Mouse (Mus musculus) heart, embryonic 10.5 days (tissue): ENCODE data around the gene Gm11127. TPM values are rescaled to one million over a fixed set of nuclear protein-coding genes. Genes with fewer than 3 reads are reported as not detected.

ENCODE experiments used
- DNase-seq: peaks from one replicate; pipeline ENCODE4 v3.0.0-alpha.2; 2017; ENCODE audit warnings: low spot score
- H3K27ac ChIP-seq: fragments of 300-500 bp; sonication (generic); 2 replicates; pipeline ENCODE4 v1.5.1; 2016; ENCODE audit warnings: mild to moderate bottlenecking
- H3K27me3 ChIP-seq: fragments of 300-500 bp; sonication (generic); 2 replicates; pipeline ENCODE4 v1.6.1; 2016; ENCODE audit warnings: mild to moderate bottlenecking; ENCODE audit not compliant: poor library complexity, insufficient read depth, severe bottlenecking
- H3K36me3 ChIP-seq: fragments of 300-500 bp; sonication (generic); 2 replicates; pipeline ENCODE4 v1.6.1; 2016; ENCODE audit warnings: mild to moderate bottlenecking, moderate library complexity
- H3K4me1 ChIP-seq: fragments of 300-500 bp; sonication (generic); 2 replicates; pipeline ENCODE4 v1.6.1; 2016; ENCODE audit warnings: mild to moderate bottlenecking
- H3K4me3 ChIP-seq: fragments of 300-500 bp; sonication (generic); 2 replicates; pipeline ENCODE4 v1.5.1; 2016; ENCODE audit warnings: mild to moderate bottlenecking, moderate library complexity
- H3K9me3 ChIP-seq: fragments of 300-500 bp; sonication (generic); 2 replicates; pipeline ENCODE4 v1.6.1; 2016; ENCODE audit warnings: mild to moderate bottlenecking, moderate library complexity
- WGBS: fragments of 180-500 bp; shearing (Covaris S2); methylation state at CpG from one replicate; pipeline ENCODE4 v1.1.7; 2016; 5-methylcytosine and 5-hydroxymethylcytosine counted together
- polyA plus RNA-seq: library from polyadenylated mRNA; unstranded; fragments of >200 nt; fragmentation: Nextera tagmentation; extraction: Ambion mirVana; gene quantifications from 2 replicates; pipeline ENCODE4 v1.2.1, GENCODE M21; 2016

Gene Gm11127
- polyA plus RNA-seq, 1 experiment from 2014 or later: not detected

DNA sequence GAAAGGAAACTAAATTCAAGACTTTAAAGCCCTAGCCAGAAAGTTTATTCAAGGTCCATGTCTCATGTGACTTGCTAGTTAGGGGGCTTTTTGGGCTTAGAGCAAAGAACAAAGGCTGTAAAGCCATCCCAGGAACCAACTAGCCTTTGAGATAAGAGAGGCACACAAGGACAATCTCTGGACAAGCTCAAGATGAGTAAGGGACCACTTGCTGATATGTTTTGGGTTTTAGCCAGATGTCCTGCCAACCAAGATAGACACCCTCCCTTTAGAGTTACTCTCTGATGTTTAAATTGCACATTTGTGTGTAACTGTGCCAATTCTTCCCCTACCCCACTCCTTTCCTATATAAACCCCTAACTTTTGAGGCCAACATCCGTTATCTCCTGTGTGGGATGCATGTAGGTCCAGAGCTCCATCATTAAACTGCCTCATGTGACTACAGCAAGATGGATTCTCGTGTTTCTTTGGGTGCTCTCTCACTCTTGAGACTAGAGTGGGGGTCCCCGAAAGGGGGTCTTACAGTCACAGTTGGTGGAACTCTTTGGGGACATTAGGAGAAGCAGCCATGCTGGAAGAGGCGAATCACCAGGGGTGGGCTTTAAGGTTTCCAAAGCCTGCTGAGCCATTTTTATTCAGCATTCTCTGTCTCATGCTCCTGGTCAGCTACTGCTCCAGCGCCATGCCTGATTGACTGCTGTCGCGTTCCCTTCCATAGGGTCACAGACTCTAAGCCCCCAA is 29.1 kb downstream of the Gm11127 start:
- Histone ChIP-seq H3K9me3 (no peaks in the 10 kb centered on the region), H3K27me3 (peaks cover 13% of the 10 kb centered on the region), H3K4me3 (no peak overlapping the region), H3K4me1 (peaks cover 16% of the 10 kb centered on the region; the same call in 1 of the 2 replicates), H3K36me3 (no peaks in the 10 kb centered on the region), H3K27ac (no peak overlapping the region)
- no peak for DNase-seq
- WGBS: 86% methylated on average over 7 of the region's 7 CpGs

DNA sequence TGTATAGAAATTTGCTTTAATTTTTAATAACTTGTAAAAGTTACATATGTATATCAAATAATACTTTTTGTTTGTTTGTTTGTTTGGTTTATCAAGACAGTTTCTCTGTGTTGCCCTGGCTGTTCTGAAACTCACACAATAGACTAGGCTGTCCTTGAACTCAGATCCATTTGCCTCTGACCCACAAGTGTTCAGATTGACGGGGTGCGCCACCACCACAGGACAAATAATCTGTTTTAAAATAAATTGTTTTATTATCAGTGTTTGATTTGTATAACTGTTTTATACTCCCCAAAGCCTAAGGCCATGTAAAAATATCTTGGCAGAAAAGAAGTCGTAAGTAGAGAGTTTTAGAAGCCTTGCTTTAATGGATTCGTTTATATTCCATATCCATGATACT is 30.5 kb downstream of the Gm11127 start:
- H3K4me1 ChIP-seq: peaks cover 21% of the 10 kb centered on the region; the same call in 1 of the 2 replicates
- 93% methylated on average over 4 of the region's 4 CpGs for WGBS

DNA sequence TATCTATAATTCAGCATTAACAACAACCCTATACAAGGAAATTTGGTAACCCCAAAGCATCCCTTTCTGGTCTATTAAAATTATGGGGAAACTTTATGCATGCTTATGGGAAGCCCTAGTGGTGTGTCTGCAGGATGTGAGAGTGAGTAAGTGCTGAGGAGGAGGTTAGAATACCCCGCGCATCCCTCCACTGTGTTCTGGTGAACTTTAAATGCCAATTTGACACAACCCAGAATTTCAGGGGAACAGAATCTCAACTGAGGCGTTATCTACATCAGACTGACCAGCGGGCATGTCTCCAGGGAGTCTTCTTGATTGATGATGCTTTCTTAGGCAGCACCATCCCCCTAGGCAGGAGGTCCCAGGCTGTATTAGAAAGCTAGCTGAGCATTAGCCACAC is 32.3 kb downstream of the Gm11127 start:
- 52% methylated on average over 4 of the region's 4 CpGs for WGBS
- no peak overlapping the region for H3K27ac ChIP-seq
- H3K27me3 ChIP-seq: no peaks in the 10 kb centered on the region
- DNase-seq: no peak
- peaks cover 15% of the 10 kb centered on the region; the same call in 1 of the 2 replicates for H3K4me1 ChIP-seq
- H3K36me3 ChIP-seq: no peaks in the 10 kb centered on the region
- no peaks in the 10 kb centered on the region for H3K9me3 ChIP-seq
- no peak overlapping the region for H3K4me3 ChIP-seq

More for the DNA sequence above, 30.5 kb downstream of the Gm11127 start:
- DNase-seq: no peak
- peaks cover 12% of the 10 kb centered on the region for H3K27me3 ChIP-seq
- no peak overlapping the region for H3K27ac ChIP-seq
- H3K9me3 ChIP-seq: no peaks in the 10 kb centered on the region
- no peaks in the 10 kb centered on the region for H3K36me3 ChIP-seq
- H3K4me3 ChIP-seq: no peak overlapping the region

DNA sequence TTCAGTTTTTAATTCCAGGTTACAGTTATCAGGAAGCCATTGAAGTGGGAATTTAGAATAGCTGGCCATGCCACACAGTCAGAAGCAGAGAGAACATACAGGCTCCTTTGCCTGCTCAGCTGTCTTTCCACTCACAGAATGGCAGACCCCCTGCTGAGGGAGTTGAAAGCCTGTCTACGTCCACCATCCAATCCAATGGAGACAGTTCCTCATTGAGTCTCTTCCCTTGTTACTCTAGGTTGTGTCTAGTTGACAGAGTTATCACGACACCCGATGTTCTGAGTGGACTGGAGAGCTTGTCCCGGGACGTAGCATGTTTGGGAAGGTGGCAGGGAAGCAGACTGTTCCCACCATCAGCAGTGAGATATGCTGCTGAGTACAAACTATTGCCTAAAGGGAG is 33.0 kb downstream of the Gm11127 start:
- DNase-seq: no peak
- Histone ChIP-seq H3K9me3 (no peaks in the 10 kb centered on the region), H3K27ac (no peak overlapping the region), H3K4me3 (no peak overlapping the region), H3K36me3 (no peaks in the 10 kb centered on the region), H3K4me1 (peaks cover 20% of the 10 kb centered on the region), H3K27me3 (no peaks in the 10 kb centered on the region)
- WGBS: 53% methylated on average over 5 of the region's 5 CpGs

DNA sequence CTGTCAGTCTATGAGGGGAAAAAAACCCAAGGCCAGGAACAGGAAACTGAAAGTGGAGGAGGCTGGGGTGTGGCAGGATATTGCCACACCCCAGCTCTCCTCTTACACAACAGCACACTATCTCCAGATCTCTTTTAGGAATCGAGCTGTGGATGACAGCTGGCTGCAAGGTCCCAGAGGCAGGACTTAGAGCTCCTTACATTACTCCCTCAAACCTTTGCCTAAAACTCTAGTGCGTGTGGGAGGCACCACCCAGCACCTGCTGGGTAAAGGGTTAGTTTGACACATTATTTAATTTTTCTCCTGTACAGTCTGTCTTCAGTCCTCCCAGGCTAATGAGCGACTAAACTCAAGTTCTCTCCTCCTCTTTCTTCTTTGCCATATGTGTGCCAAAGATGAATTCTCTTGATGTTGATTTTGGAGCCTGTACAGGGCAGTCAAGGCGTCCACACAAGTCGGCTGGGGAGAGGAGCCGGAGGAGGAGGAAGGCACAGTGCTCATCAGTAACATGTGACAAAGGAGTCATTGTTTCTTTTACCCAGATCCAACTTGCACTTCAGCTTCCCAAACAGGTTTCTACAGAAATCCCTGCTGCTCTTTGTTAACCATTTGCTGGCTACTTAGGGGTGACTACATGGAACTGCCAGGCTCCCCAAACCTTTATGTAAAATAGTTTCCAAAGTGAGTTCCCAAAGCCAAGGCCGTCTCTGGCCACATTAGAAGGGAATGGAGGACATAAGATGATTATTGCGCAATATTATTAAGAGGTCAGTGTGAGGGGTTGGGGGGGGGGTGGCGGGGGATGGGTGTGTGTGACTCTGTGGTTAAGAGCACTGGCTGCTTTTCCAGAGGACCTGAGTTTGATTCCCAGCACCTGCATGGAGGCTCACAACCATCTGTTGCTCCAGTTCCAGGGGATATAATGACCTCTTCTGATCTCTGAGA is 34.2 kb downstream of the Gm11127 start:
- Histone ChIP-seq H3K4me3 (no peak overlapping the region), H3K36me3 (no peaks in the 10 kb centered on the region), H3K27me3 (no peaks in the 10 kb centered on the region), H3K27ac (no peak overlapping the region), H3K4me1 (peaks cover 25% of the 10 kb centered on the region), H3K9me3 (no peaks in the 10 kb centered on the region)
- WGBS: 57% methylated on average over 9 of the region's 9 CpGs
- DNase-seq: no peak

DNA sequence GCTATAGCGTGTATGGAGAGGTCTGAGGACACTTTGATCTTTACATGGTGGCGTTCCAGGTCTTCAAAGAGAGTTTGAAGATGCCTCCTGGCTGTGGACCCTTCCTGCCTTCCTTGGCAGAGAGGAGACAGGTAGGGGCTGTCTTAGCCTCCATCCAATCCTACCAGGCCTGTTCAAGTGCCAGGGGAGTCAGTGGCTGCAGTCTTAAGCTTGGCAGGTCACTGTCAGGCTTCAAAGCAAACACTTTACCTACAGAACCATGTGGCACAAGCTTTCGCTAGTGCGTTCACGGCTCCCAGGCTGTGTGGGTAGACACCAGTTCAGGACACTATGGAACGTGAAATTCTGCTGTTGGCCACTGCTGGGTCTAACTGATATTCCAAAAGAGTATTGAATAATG is 35.2 kb downstream of the Gm11127 start:
- Histone ChIP-seq H3K9me3 (no peaks in the 10 kb centered on the region), H3K27ac (no peak overlapping the region), H3K4me3 (no peak overlapping the region), H3K27me3 (no peaks in the 10 kb centered on the region), H3K36me3 (no peaks in the 10 kb centered on the region), H3K4me1 (peaks cover 25% of the 10 kb centered on the region)
- 88% methylated on average over 6 of the region's 6 CpGs for WGBS
- no peak for DNase-seq

DNA sequence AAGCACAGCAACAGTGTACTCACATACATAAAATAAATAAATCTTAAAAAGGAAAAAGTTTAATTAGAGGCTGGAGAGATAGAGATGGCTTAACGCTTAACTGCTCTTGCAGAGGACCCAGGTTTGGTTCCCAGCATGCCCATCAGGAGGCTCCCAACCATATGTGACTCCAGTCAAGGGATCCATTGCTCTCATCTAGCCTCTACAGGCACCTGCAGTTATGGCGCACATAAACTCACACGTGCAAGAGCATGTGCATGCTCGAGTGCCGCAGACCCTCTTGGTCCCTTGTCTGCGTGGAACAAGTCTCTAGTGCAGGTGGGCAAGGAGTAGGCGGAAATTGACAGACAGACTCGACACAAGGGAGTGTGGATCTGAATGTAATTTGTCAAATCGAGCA is 36.1 kb downstream of the Gm11127 start:
- no peaks in the 10 kb centered on the region for H3K27me3 ChIP-seq
- H3K4me3 ChIP-seq: no peak overlapping the region
- no peak for DNase-seq
- H3K9me3 ChIP-seq: no peaks in the 10 kb centered on the region
- H3K36me3 ChIP-seq: no peaks in the 10 kb centered on the region
- 89% methylated on average over 9 of the region's 9 CpGs for WGBS
- peaks cover 25% of the 10 kb centered on the region for H3K4me1 ChIP-seq
- H3K27ac ChIP-seq: no peak overlapping the region

DNA sequence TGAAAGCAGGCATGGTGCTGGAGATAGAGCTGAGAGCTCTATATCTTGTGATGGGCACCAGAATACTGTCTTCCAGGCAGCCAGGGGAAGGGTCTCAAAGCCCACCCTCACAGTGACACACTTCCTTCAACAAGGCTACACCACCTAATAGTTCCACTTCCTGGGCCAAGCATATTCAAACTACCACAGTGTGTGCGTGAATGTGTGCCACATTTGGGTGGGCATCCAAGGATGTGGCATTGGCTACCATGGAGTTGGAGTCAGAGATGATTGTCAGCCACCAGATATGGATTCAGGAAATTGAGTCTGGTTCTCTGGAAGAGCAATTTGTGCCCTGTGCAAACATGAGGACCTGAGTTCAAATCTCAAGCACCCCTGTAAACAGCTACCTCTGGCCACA is 36.9 kb downstream of the Gm11127 start:
- Histone ChIP-seq H3K4me1 (peaks cover 25% of the 10 kb centered on the region), H3K9me3 (no peaks in the 10 kb centered on the region), H3K4me3 (peak overlapping the region; percentile 42; the same call in 1 of the 2 replicates), H3K27ac (no peak overlapping the region; the same call in 1 of the 2 replicates), H3K36me3 (no peaks in the 10 kb centered on the region), H3K27me3 (no peaks in the 10 kb centered on the region)
- no peak for DNase-seq
- WGBS: 83% methylated on average over 1 of the region's 1 CpGs

DNA sequence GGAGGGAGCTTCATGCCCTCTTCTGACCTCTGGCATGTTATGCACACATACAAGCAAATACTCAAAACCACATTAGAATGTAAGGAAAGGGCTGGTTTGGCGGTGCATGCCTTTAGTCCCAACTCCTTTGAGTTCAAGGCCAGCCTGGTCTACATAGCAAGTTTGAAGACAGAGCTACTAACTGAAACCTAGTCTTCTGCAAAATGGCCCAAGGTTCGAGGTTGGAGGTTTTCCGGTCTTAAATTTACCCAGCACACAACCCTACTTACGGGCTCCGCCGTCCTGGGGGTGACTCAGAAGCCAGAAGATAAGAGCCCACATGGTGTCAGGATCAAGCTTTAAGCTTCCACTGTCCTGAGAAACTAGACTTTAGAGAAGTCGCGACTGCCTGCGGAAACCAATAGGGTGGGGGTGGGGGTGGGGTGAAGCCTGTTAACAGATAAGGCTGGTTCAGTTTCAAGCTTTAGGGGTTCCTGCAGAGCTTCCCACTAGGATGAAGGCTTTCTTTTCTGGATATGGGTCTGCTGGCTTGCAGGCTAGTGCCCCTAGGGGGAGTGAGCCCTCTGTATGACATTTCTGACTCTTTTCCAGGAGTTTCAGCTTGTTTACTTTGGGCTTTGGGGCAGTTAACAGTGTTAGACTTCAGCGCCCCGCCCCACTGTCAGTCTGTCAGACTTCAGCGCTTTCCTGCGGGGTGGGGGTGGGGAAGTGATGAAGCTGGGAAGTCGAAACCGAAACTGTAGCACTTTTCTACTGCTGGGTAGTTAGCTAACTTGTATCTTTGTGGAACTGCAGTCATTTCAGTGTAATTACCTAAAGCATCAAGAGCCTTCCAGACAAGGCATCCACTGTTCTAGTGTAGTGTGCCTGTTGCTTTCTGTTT is 37.7 kb downstream of the Gm11127 start, which contains the start of gene H2-T24:
Gene H2-T24, minus strand, starts transcription at position 370 of the 883 bp plus-strand sequence.
- 25% methylated on average over 15 of the region's 15 CpGs for WGBS
- DNase-seq: peak; percentile 86

DNA sequence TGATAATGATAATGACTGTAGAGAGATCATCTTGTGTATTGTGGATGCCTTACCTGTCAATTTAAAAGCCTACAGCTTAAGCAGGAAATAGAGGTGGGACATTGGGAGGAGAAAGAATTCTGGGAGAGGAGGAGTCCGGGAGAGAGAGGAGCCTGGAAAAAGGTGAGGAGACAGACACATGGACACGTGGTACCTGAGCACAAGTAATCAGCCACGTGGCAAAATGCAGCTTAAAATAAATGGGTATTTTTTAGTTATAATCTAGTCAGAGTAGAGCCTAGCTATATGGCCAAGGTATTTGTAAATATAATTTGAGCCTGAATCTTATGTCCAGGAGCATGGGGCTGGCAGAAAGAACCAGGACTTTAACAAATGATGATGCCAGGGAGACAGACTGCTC is 38.7 kb downstream of the Gm11127 start:
- Histone ChIP-seq H3K36me3 (peaks cover 15% of the 10 kb centered on the region), H3K4me3 (peak overlapping the region; percentile 42; the same call in 1 of the 2 replicates), H3K27me3 (no peaks in the 10 kb centered on the region), H3K27ac (0 out of 2 replicates have a peak overlapping the region, but pooled peaks have one; percentile 64), H3K4me1 (peaks cover 23% of the 10 kb centered on the region), H3K9me3 (no peaks in the 10 kb centered on the region)
- DNase-seq: no peak
- WGBS: 75% methylated on average over 3 of the region's 3 CpGs

More for the DNA sequence above, 37.7 kb downstream of the Gm11127 start, which contains the start of gene H2-T24:
- peaks cover 25% of the 10 kb centered on the region for H3K4me1 ChIP-seq
- H3K36me3 ChIP-seq: peaks cover 5% of the 10 kb centered on the region; the same call in 1 of the 2 replicates
- peak within 1 kb of the TSS; percentile 42; the same call in 1 of the 2 replicates for H3K4me3 ChIP-seq
- no peaks in the 10 kb centered on the region for H3K9me3 ChIP-seq
- peak within 1 kb of the TSS; percentile 64; the same call in 1 of the 2 replicates for H3K27ac ChIP-seq
- H3K27me3 ChIP-seq: no peaks in the 10 kb centered on the region

DNA sequence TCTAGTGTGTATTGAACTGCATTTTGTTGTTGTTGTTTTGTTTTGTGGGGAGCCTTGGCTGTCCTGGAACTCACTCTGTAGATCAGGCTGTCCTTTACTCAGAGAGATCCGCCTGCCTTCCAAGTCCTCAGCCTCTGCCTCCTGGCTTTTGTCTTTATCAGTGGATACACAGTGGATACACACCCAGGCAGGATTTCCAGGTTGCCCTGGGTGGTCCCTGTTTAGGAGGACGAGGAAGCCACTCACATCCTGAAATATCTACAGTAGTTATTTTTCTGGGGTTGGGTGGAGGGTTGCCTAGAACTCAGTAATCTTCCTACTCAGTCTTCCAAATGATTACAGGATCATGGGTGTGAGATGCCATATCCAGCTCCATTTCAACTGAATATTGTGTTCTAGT is 39.2 kb downstream of the Gm11127 start:
- no peak for DNase-seq
- WGBS: 51% methylated on average over 2 of the region's 2 CpGs
- Histone ChIP-seq H3K36me3 (peaks cover 20% of the 10 kb centered on the region), H3K4me1 (peaks cover 20% of the 10 kb centered on the region), H3K4me3 (no peak overlapping the region), H3K9me3 (no peaks in the 10 kb centered on the region), H3K27ac (no peak overlapping the region), H3K27me3 (no peaks in the 10 kb centered on the region)

DNA sequence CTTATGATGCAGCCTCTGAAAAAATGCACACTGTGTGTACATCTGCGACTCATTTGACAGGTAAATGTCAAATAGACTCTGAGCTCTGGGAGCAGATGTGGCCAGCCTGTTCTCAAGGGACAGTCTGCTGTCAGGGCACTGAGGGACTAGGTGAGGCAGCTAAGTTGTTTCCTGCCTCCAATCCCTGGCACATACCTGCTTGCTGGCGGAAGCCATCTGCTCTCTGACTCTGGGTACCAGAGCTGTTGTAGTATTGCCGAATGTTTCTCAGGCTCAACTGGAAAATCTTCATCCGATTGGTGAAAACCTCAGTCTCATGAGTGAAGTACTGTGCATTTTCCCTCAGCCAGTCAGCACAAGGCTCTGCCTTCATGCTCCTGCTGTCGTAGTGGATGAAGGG is 41.1 kb downstream of the Gm11127 start:
- no peaks in the 10 kb centered on the region for H3K27me3 ChIP-seq
- no peak overlapping the region for H3K4me3 ChIP-seq
- peaks cover 15% of the 10 kb centered on the region; the same call in 1 of the 2 replicates for H3K4me1 ChIP-seq
- no peak overlapping the region for H3K27ac ChIP-seq
- H3K9me3 ChIP-seq: no peaks in the 10 kb centered on the region
- no peak for DNase-seq
- peaks cover 20% of the 10 kb centered on the region for H3K36me3 ChIP-seq
- 87% methylated on average over 5 of the region's 5 CpGs for WGBS
